Mouse (Mus musculus) CH12.LX (cell line): ENCODE measurements around the gene Pla1a. TPM values are rescaled to one million over a fixed set of nuclear protein-coding genes. Genes with fewer than 3 reads are reported as not detected.

Experiments
- DNase-seq: peaks from one replicate; pipeline ENCODE4 v3.0.0-alpha.2; 2013; ENCODE audit errors: extremely low read depth
- H3K27ac ChIP-seq: 2 replicates; pipeline ENCODE4 v1.5.1; 2012; ENCODE audit warnings: low read depth, mild to moderate bottlenecking, control low read depth, moderate library complexity; ENCODE audit not compliant: insufficient read depth
- H3K27me3 ChIP-seq: replicated peaks from 2 replicates; pipeline ENCODE3; 2012; ENCODE audit warnings: inconsistent platforms
- H3K36me3 ChIP-seq, 2 experiments: replicated peaks in 1 of 2; 2 replicates each; pipeline versions ENCODE3 to v1.6.1; 2012; ENCODE audit warnings: inconsistent platforms in 1 of 2, low read length in 1 of 2, mild to moderate bottlenecking in 1 of 2, mixed read lengths in 1 of 2, moderate library complexity in 1 of 2; ENCODE audit not compliant: control insufficient read depth in 1 of 2, insufficient read depth in 1 of 2
- H3K4me1 ChIP-seq, 2 experiments: 2 replicates each; pipeline ENCODE4 v1.6.1; 2012; ENCODE audit warnings: inconsistent platforms in 1 of 2, moderate library complexity in 1 of 2; ENCODE audit not compliant: insufficient read depth in 2 of 2, control insufficient read depth in 1 of 2
- H3K4me2 ChIP-seq: 2 replicates; pipeline ENCODE4 v1.6.1; 2012; ENCODE audit warnings: low read depth, mild to moderate bottlenecking, control low read depth; ENCODE audit not compliant: poor library complexity, insufficient read depth, severe bottlenecking
- H3K4me3 ChIP-seq, 3 experiments: fragments of 150-350 bp in 1 of 3; sonication (generic) in 1 of 3; replicated peaks in 1 of 3; 2 replicates each; pipeline versions ENCODE3 to v1.5.1; 2011 to 2012; ENCODE audit warnings: low read depth in 2 of 3, low read length in 2 of 3, mild to moderate bottlenecking in 2 of 3, moderate library complexity in 2 of 3, control low read depth in 1 of 3, improper control_type of control experiment in 1 of 3, inconsistent platforms in 1 of 3, mixed read lengths in 1 of 3; ENCODE audit not compliant: poor library complexity in 1 of 3
- H3K79me2 ChIP-seq: replicated peaks from 2 replicates; pipeline ENCODE4 v1.6.1; 2012; ENCODE audit warnings: mild to moderate bottlenecking, moderate library complexity; ENCODE audit not compliant: control insufficient read depth, poor library complexity, insufficient read depth, severe bottlenecking; ENCODE audit errors: extremely low read depth
- H3K9ac ChIP-seq: 2 replicates; pipeline ENCODE4 v1.6.1; 2012; ENCODE audit warnings: low read depth, mild to moderate bottlenecking, control low read depth, moderate library complexity; ENCODE audit not compliant: insufficient read depth
- H3K9me3 ChIP-seq: replicated peaks from 2 replicates; pipeline ENCODE3; 2012; ENCODE audit warnings: low read length, inconsistent platforms, mixed read lengths
- CHD1 ChIP-seq: IDR thresholded peaks from 2 replicates; pipeline ENCODE4 v1.6.1; 2012; ENCODE audit warnings: low read depth, low read length, improper control_type of control experiment, inconsistent platforms
- CHD2 ChIP-seq: IDR thresholded peaks from 2 replicates; pipeline ENCODE4 v1.6.1; 2011; ENCODE audit warnings: low read length, improper control_type of control experiment
- E2F4 ChIP-seq: IDR thresholded peaks from 2 replicates; pipeline ENCODE4 v1.6.1; 2011; ENCODE audit warnings: low read depth, low read length, improper control_type of control experiment; ENCODE audit not compliant: insufficient replicate concordance
- EP300 ChIP-seq: IDR thresholded peaks from 2 replicates; pipeline ENCODE4 v1.6.1; 2011; ENCODE audit warnings: low read length, improper control_type of control experiment
- ETS1 ChIP-seq: conservative IDR thresholded peaks from 2 replicates; pipeline ENCODE4 v1.6.1; 2012; ENCODE audit warnings: low read depth, mild to moderate bottlenecking, inconsistent platforms, low read length, improper control_type of control experiment, moderate library complexity
- GABPA ChIP-seq: IDR thresholded peaks from 2 replicates; pipeline ENCODE4 v1.6.1; 2012; ENCODE audit warnings: low read depth, low read length, improper control_type of control experiment, inconsistent platforms; ENCODE audit not compliant: insufficient replicate concordance
- HCFC1 ChIP-seq: IDR thresholded peaks from 2 replicates; pipeline ENCODE4 v1.6.1; 2012; ENCODE audit warnings: low read depth, mild to moderate bottlenecking, inconsistent platforms, low read length, improper control_type of control experiment
- IRF4 ChIP-seq: IDR thresholded peaks from 2 replicates; pipeline ENCODE4 v1.6.1; 2014; ENCODE audit warnings: low read depth, mild to moderate bottlenecking, inconsistent platforms, low read length, improper control_type of control experiment
- JUN ChIP-seq: IDR thresholded peaks from 2 replicates; pipeline ENCODE4 v1.6.1; 2011; ENCODE audit warnings: low read depth, mild to moderate bottlenecking, low read length, improper control_type of control experiment, moderate library complexity; ENCODE audit not compliant: insufficient read depth
- MAFK ChIP-seq: IDR thresholded peaks from 2 replicates; pipeline ENCODE4 v1.6.1; 2011; ENCODE audit warnings: low read length, improper control_type of control experiment; ENCODE audit not compliant: insufficient replicate concordance
- MAZ ChIP-seq: IDR thresholded peaks from 2 replicates; pipeline ENCODE4 v1.6.1; 2012; ENCODE audit warnings: low read depth, mild to moderate bottlenecking, inconsistent platforms, low read length, improper control_type of control experiment, moderate library complexity
- MEF2A ChIP-seq: IDR thresholded peaks from 2 replicates; pipeline ENCODE4 v1.6.1; 2014; ENCODE audit warnings: low read depth, mild to moderate bottlenecking, inconsistent platforms, low read length, improper control_type of control experiment, borderline replicate concordance
- NELFE ChIP-seq: IDR thresholded peaks from 2 replicates; pipeline ENCODE4 v1.6.1; 2011; ENCODE audit warnings: low read depth, low read length, improper control_type of control experiment
- NRF1 ChIP-seq: IDR thresholded peaks from 2 replicates; pipeline ENCODE4 v1.6.1; 2014; ENCODE audit warnings: low read depth, mild to moderate bottlenecking, inconsistent platforms, low read length, improper control_type of control experiment, moderate library complexity
- PAX5 ChIP-seq: IDR thresholded peaks from 2 replicates; pipeline ENCODE4 v1.6.1; 2012; ENCODE audit warnings: low read length, inconsistent platforms, mixed read lengths
- POLR2A ChIP-seq: IDR thresholded peaks from 2 replicates; pipeline ENCODE4 v1.6.1; 2011; ENCODE audit warnings: low read depth, mild to moderate bottlenecking, improper control_type of control experiment, low read length
- RAD21 ChIP-seq: IDR thresholded peaks from 2 replicates; pipeline ENCODE4 v1.6.1; 2011; ENCODE audit warnings: low read depth, mild to moderate bottlenecking, low read length, improper control_type of control experiment, moderate library complexity
- RCOR1 ChIP-seq: conservative IDR thresholded peaks from 2 replicates; pipeline ENCODE4 v1.6.1; 2012; ENCODE audit warnings: low read depth, mild to moderate bottlenecking, inconsistent platforms, low read length, improper control_type of control experiment
- SIN3A ChIP-seq: IDR thresholded peaks from 2 replicates; pipeline ENCODE4 v1.6.1; 2012; ENCODE audit warnings: low read length, improper control_type of control experiment, inconsistent platforms
- TBP ChIP-seq: conservative IDR thresholded peaks from 2 replicates; pipeline ENCODE4 v1.6.1; 2011; ENCODE audit warnings: low read depth, low read length, improper control_type of control experiment
- TCF12 ChIP-seq: IDR thresholded peaks from 2 replicates; pipeline ENCODE4 v1.6.1; 2014; ENCODE audit warnings: low read depth, mild to moderate bottlenecking, inconsistent platforms, low read length, improper control_type of control experiment
- USF1 ChIP-seq: IDR thresholded peaks from 2 replicates; pipeline ENCODE4 v1.6.1; 2014; ENCODE audit warnings: low read depth, mild to moderate bottlenecking, inconsistent platforms, low read length, improper control_type of control experiment
- USF2 ChIP-seq: conservative IDR thresholded peaks from 2 replicates; pipeline ENCODE4 v1.6.1; 2011; ENCODE audit warnings: low read depth, low read length, improper control_type of control experiment
- ZKSCAN1 ChIP-seq: IDR thresholded peaks from 2 replicates; pipeline ENCODE4 v1.6.1; 2012; ENCODE audit warnings: low read depth, inconsistent platforms, low read length, improper control_type of control experiment, borderline replicate concordance
- ZNF384 ChIP-seq: IDR thresholded peaks from 2 replicates; pipeline ENCODE4 v1.6.1; 2012; ENCODE audit warnings: low read depth, low read length, improper control_type of control experiment, inconsistent platforms
- dilution Hi-C: fragments of 300-500 bp; cut with MboI; formaldehyde crosslinking; loops from 2 replicates; pipeline ENCODE4 v1.14.3; 2020; ENCODE audit warnings: low sequenced_read_pairs; ENCODE audit not compliant: extremely low pct_unique_long_range_greater_than_20kb, extremely low pct_ligation_motif_present
- in situ Hi-C: fragments of 300-500 bp; cut with MboI; formaldehyde crosslinking; loops from 3 replicates; pipeline ENCODE4 v1.14.3; 2019; ENCODE audit warnings: low sequenced_read_pairs, low pct_ligation_motif_present, low pct_unique_long_range_greater_than_20kb, mixed read lengths
- polyA plus RNA-seq: library from polyadenylated mRNA; unstranded; fragments of >175 nt; gene quantifications from 2 replicates; pipeline ENCODE4 v1.2.1, GENCODE M21; 2012; ENCODE audit warnings: low read depth; ENCODE audit not compliant: insufficient read length
- total RNA-seq, 2 experiments: library from RNA; depleted of rRNA; stranded (reverse); fragments of 300-350 nt in 1 of 2; fragments of >200 nt in 1 of 2; gene quantifications; 2 replicates each; pipeline ENCODE4 v1.2.3; 2012 to 2014

The Pla1a gene
- total and polyA plus RNA-seq, 3 experiments = 9.3 to 27.9 (median 14.3) TPM

GRCm38 (mm10) chr16:38369992-38370484, 62.9 kb downstream of the Pla1a start:
- H3K9ac ChIP-seq = no peak overlapping the region
- peaks cover 55 to 56% of the 10 kb centered on the region in 2 experiments for H3K4me1 ChIP-seq
- H3K27ac ChIP-seq = no peak overlapping the region
- H3K36me3 ChIP-seq = peaks cover 0 to 5% of the 10 kb centered on the region in 2 experiments
- in situ Hi-C loops (no loop called here), dilution Hi-C loops (no loop called here)
- DNase-seq = no peak
- H3K9me3 ChIP-seq = no peaks in the 10 kb centered on the region
- no peaks in the 10 kb centered on the region for H3K79me2 ChIP-seq
- no peak overlapping the region for H3K4me3 ChIP-seq
- H3K4me2 ChIP-seq = no peak overlapping the region
- no peaks in the 10 kb centered on the region for H3K27me3 ChIP-seq
- TF ChIP-seq MAFK (no peak), RAD21 (no peak)

DNA sequence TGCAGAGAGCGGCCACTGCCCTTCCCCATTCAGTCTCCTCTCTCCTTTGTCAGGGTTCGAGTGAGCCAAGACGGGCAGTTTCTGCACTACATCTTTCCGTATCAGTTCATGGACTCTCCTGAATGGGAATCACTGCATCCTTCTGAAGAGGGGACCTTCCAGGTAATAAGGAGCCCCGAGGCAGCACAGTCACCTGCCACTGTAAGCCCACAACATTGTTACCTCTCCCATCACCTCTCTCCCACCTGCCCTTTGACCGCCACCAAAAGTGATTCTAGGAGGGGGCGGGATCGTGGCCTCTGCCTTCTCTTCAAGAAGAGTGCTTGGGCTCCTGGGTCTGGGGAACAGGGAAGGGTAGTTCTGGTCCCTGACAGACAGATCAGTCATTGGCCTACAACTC, 63.5 kb downstream of the Pla1a start:
- H3K4me2 ChIP-seq = no peak overlapping the region
- no peak overlapping the region for H3K27ac ChIP-seq
- in situ Hi-C loops (no loop called here), dilution Hi-C loops (no loop called here)
- H3K4me3 ChIP-seq = no peak overlapping the region
- H3K9ac ChIP-seq = no peak overlapping the region
- peaks cover 0 to 5% of the 10 kb centered on the region in 2 experiments for H3K36me3 ChIP-seq
- H3K9me3 ChIP-seq = no peaks in the 10 kb centered on the region
- peaks cover 49 to 50% of the 10 kb centered on the region in 2 experiments for H3K4me1 ChIP-seq
- H3K27me3 ChIP-seq = no peaks in the 10 kb centered on the region
- H3K79me2 ChIP-seq = no peaks in the 10 kb centered on the region
- no peak for TF ChIP-seq NRF1
- no peak for TF ChIP-seq SIN3A
- no peak for TF ChIP-seq ETS1
- TF ChIP-seq RAD21 = no peak
- TF ChIP-seq NELFE = no peak
- TF ChIP-seq GABPA = no peak
- TF ChIP-seq EP300 = no peak
- no peak for TF ChIP-seq TBP
- TF ChIP-seq JUN = no peak
- no peak for TF ChIP-seq MEF2A
- TF ChIP-seq USF2 = no peak
- TF ChIP-seq MAFK = no peak
- TF ChIP-seq CHD2 = no peak
- TF ChIP-seq HCFC1 = no peak
- DNase-seq = no peak

DNA sequence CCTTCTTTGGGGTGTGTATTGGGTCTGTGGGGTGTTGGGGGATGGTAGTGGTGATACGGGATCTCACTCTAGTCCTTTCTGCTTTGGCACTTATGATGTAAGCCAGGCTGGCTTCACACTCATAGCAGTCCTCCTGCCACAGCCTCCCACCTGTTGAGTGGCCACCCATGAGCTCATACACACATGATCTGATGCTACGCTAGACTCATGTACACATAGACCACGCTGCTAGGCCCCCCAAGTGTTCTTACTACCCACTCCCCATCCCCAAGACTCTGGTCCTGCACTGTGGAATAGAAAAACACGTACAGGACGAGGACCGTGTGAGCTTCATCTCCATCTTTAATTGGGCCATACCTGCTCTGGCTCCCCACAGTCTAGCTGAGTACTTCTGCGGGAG, 63.9 kb downstream of the Pla1a start:
- no peak overlapping the region for H3K9ac ChIP-seq
- H3K27ac ChIP-seq = no peak overlapping the region
- H3K79me2 ChIP-seq = no peaks in the 10 kb centered on the region
- H3K4me3 ChIP-seq = no peak overlapping the region
- DNase-seq = no peak
- in situ Hi-C loops = no loop called here
- no peaks in the 10 kb centered on the region for H3K9me3 ChIP-seq
- peaks cover 0 to 5% of the 10 kb centered on the region in 2 experiments for H3K36me3 ChIP-seq
- dilution Hi-C loops = no loop called here
- H3K27me3 ChIP-seq = no peaks in the 10 kb centered on the region
- H3K4me1 ChIP-seq = peaks cover 46 to 49% of the 10 kb centered on the region in 2 experiments
- H3K4me2 ChIP-seq = no peak overlapping the region
- TF ChIP-seq PAX5 (no peak), ZNF384 (no peak), E2F4 (no peak), EP300 (no peak), RCOR1 (no peak), CHD1 (no peak), USF1 (no peak), NRF1 (no peak), POLR2A (no peak), RAD21 (no peak), TCF12 (no peak), MAZ (no peak), IRF4 (no peak), ZKSCAN1 (no peak)
- TF ChIP-seq, all 38 proteins: peak for 0
